Mouse (Mus musculus) erythroblast, embryonic 14.5 days (primary cell): Measurements from ENCODE around the gene Vkorc1.

Source experiments
- GATA1 ChIP-seq: IDR thresholded peaks from 2 replicates; pipeline ENCODE4 v1.6.1; 2012; ENCODE audit warnings: low read length, inconsistent platforms, mixed read lengths
- TAL1 ChIP-seq: IDR thresholded peaks from 3 replicates; pipeline ENCODE4 v1.6.1; 2012; ENCODE audit warnings: low read length, inconsistent platforms, mixed read lengths

DNA sequence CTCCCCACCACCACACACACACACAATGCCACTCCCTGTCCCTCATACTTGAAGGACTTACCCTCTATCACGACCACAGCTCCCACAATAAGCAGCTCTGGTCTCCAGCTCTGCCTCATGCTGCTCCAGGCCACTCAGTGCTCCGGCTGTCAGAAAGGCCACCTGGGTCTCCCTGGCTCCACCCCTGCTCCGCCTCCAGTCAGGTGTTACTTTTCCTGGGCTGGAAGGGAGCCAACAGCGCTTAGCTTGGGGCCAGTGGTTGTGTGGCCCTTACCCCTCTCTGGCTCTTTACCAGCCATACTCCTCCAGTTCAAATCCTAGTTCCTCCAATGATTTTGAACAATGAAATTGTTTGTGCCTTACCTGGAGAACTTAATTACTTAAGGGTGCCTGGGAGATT lies 4.6 kb downstream of the Vkorc1 start, which contains the start of gene Prss53:
- TF ChIP-seq TAL1 (no peak), GATA1 (no peak)
